In the genomic region with DNA sequence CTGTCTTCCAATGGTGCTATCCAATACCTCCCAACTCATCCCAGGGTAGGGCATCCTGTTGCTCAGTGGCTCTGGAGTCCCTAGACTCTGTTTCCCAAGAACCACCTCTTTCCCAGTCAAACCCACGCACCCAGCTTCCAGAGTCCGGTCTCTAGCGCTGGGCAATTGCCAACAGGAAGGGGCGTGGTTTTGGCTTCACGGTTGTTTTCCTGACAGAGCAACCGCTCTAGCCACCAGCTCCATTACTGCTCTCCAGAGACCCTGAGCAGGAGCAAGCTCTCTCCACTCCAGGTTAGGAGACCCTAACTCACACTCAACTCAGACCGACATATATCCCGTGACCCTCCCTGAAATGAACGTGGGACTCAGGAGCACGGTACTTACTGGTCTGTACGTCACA, we compare ENCODE assay signal across 8 mouse cellular contexts. TPM values are rescaled to one million over a fixed set of nuclear protein-coding genes. Genes with fewer than 3 reads are reported as not detected.
DNase-seq lines count a peak whose midpoint lies in the region; ATAC-seq lines count a peak whose summit lies in the region.

No protein-coding gene starts in this region.

- H3K9ac ChIP-seq in embryonic facial prominence, embryonic 15.5 days = no peak overlapping the region

- no peaks in the 10 kb centered on the region for H3K9me3 ChIP-seq in embryonic facial prominence, embryonic 15.5 days (replicated peaks)

- no peaks in the 10 kb centered on the region for H3K36me3 ChIP-seq in embryonic facial prominence, embryonic 15.5 days

- H3K4me2 ChIP-seq in embryonic facial prominence, embryonic 15.5 days (replicated peaks) = peak overlapping the region; percentile 6; the same call in 1 of the 2 replicates

- H3K27ac ChIP-seq in embryonic facial prominence, embryonic 15.5 days (replicated peaks) = no peak overlapping the region

- WGBS in embryonic facial prominence, embryonic 15.5 days = 60% methylated on average over 11 of the region's 11 CpGs

- DNase-seq in urinary bladder, adult 18-20 months (ENCODE audit: low spot score in 2 of 2) = peak; percentile 33 to 71
- DNase-seq in urinary bladder, postnatal 10 days (ENCODE audit: low spot score) = no peak
- DNase-seq in heart, postnatal 14 days = peak; percentile 90 to 94
- peak; percentile 54 to 57 for DNase-seq in layer of hippocampus, postnatal 10 days (ENCODE audit: low spot score in 2 of 2)
- DNase-seq in ovary, postnatal 10 days (ENCODE audit: low spot score) = peak; percentile 64
- DNase-seq in frontal cortex, postnatal 14 days (ENCODE audit: low spot score in 2 of 2) = no peak
- DNase-seq in frontal cortex, postnatal 36 days (ENCODE audit: low spot score in 2 of 2) = no peak

- H3K4me3 ChIP-seq in embryonic facial prominence, embryonic 15.5 days (replicated peaks) = no peak overlapping the region

- ATAC-seq in embryonic facial prominence, embryonic 15.5 days (ENCODE audit: insufficient number of reproducible peaks, low FRiP score, low TSS enrichment, low read depth) = no peak

- no peaks in the 10 kb centered on the region for H3K27me3 ChIP-seq in embryonic facial prominence, embryonic 15.5 days

- H3K4me1 ChIP-seq in embryonic facial prominence, embryonic 15.5 days = no peaks in the 10 kb centered on the region; the same call in 1 of the 2 replicates

- intact Hi-C loops in heart, postnatal 14 days (cut with DNase I) = no loop called here

RNA-seq across cellular contexts. Expression of gene Cngb1, which starts 13.2 kb away (rescaled TPM):
- 0.80 and 0.94 TPM in 2 replicates for polyA plus RNA-seq in embryonic facial prominence, embryonic 15.5 days (2015; fragmentation: Nextera tagmentation; extraction: Ambion mirVana)
- total RNA-seq in heart, postnatal 14 days (2021) = 1 to 10 TPM; 1.3 to 1.7 TPM
- under 1 TPM; 0.87 to 0.91 TPM for total RNA-seq in layer of hippocampus, postnatal 10 days (2021)

RNA-seq across cellular contexts. Expression of gene Tepp, which starts 17.2 kb away (rescaled TPM):
- polyA plus RNA-seq in embryonic facial prominence, embryonic 15.5 days (2015; fragmentation: Nextera tagmentation; extraction: Ambion mirVana) = 0.39 and 0.51 TPM in 2 replicates
- total RNA-seq in heart, postnatal 14 days (2021) = under 1 TPM in 1 of 2 experiments, not detected in 1; 0.37 TPM
- total RNA-seq in layer of hippocampus, postnatal 10 days (2021) = 1 to 10 TPM; 1.4 to 1.7 TPM

RNA-seq across cellular contexts. Expression of gene Zfp319, which starts 38.6 kb away (rescaled TPM):
- polyA plus RNA-seq in embryonic facial prominence, embryonic 15.5 days (2015; fragmentation: Nextera tagmentation; extraction: Ambion mirVana) = 9.1 and 10.2 TPM in 2 replicates
- 10 to 100 TPM; 11.6 to 11.9 TPM for total RNA-seq in heart, postnatal 14 days (2021)
- total RNA-seq in layer of hippocampus, postnatal 10 days (2021) = 10 to 100 TPM; 18.1 to 19.4 TPM

RNA-seq across cellular contexts. Expression of gene Usb1, which starts 38.9 kb away (rescaled TPM):
- polyA plus RNA-seq in embryonic facial prominence, embryonic 15.5 days (2015; fragmentation: Nextera tagmentation; extraction: Ambion mirVana) = 45.3 and 46.3 TPM in 2 replicates
- 10 to 100 TPM; 18.6 TPM for total RNA-seq in heart, postnatal 14 days (2021)
- 10 to 100 TPM; 17.2 to 22.8 TPM for total RNA-seq in layer of hippocampus, postnatal 10 days (2021)

RNA-seq across cellular contexts. Expression of gene Mmp15, which starts 58.9 kb away (rescaled TPM):
- polyA plus RNA-seq in embryonic facial prominence, embryonic 15.5 days (2015; fragmentation: Nextera tagmentation; extraction: Ambion mirVana) = 12.6 and 13.0 TPM in 2 replicates
- total RNA-seq in heart, postnatal 14 days (2021) = 10 to 100 TPM; 90.2 to 99.0 TPM
- 10 to 100 TPM; 41.2 to 42.5 TPM for total RNA-seq in layer of hippocampus, postnatal 10 days (2021)

Comparison
In these comparisons a context has a peak if more than half of its experiments do, and no peak if none do; other contexts are left out.
1. DNase-seq: peak in urinary bladder, adult 18-20 months (2 of 2), heart, postnatal 14 days (2 of 2), layer of hippocampus, postnatal 10 days (2 of 2) and ovary, postnatal 10 days (single experiment); none in urinary bladder, postnatal 10 days (single experiment), frontal cortex, postnatal 14 days (0 of 2) and frontal cortex, postnatal 36 days (0 of 2).